Mouse (Mus musculus): ENCODE measurements at regions not wholly inside any gene's neighbourhood (a gene's known extent, or its start where the extent isn't known, plus 50 kb on each side); places are given as distances from the start of the nearest gene placed in this dataset.
"Not testable (repeated sequence)": the region's sequence is repeated elsewhere in the genome, so short reads cannot be mapped to it uniquely, and the experiment has no call there.

DNA sequence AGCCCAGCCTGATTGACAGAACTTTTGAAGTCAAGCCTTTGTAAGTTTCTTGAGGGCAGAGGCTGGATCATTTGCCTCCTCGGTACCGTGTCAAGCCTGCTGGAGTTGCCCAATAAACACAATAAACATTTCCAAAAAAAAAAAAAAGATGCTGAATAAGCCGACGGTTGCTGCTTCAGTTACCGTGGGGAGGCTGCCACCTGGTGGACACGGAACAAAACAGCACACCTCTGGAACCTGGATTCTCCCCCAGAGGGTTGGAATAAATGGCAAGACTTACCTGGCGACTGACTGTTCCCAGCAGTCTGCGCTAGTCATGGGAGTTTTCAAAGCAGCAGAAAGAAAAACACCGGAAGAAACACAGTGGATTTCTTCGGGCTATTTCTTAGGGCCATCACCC lies 136.3 kb upstream of the Adamts18 start:
- Histone ChIP-seq H3K4me1 (peaks cover 4% of the 10 kb centered on the region; the same call in 1 of the 2 replicates), H3K27ac (replicated peaks) (no peak overlapping the region), H3K36me3 (no peaks in the 10 kb centered on the region), H3K9me3 (no peaks in the 10 kb centered on the region), H3K9ac (replicated peaks) (no peak overlapping the region), H3K4me3 (no peak overlapping the region), H3K4me2 (replicated peaks) (no peak overlapping the region), H3K27me3 (no peaks in the 10 kb centered on the region)
- 14% methylated on average over 10 of the region's 10 CpGs for WGBS
- peak; percentile 51 for ATAC-seq (replicated peaks)

GRCm38 (mm10) chr8:113985471-113985870 lies 136.9 kb upstream of the Adamts18 start:
- Histone ChIP-seq H3K4me1 (peaks cover 4% of the 10 kb centered on the region; the same call in 1 of the 2 replicates), H3K27ac (replicated peaks) (no peak overlapping the region), H3K9me3 (no peaks in the 10 kb centered on the region), H3K4me3 (no peak overlapping the region), H3K36me3 (no peaks in the 10 kb centered on the region), H3K27me3 (no peaks in the 10 kb centered on the region), H3K9ac (replicated peaks) (no peak overlapping the region), H3K4me2 (replicated peaks) (no peak overlapping the region)
- 57% methylated on average over 11 of the region's 11 CpGs for WGBS
- ATAC-seq (replicated peaks), result no peak

- no peak overlapping the region for H3K4me3 ChIP-seq
- WGBS, result 84% methylated on average over 7 of the region's 7 CpGs
- no peak overlapping the region for H3K4me2 ChIP-seq (replicated peaks)
- no peak overlapping the region for H3K27ac ChIP-seq (replicated peaks)
- no peak overlapping the region for H3K9ac ChIP-seq (replicated peaks)
- H3K27me3 ChIP-seq, result no peaks in the 10 kb centered on the region
- peaks cover 4% of the 10 kb centered on the region; the same call in 1 of the 2 replicates for H3K4me1 ChIP-seq
- H3K36me3 ChIP-seq, result no peaks in the 10 kb centered on the region
- ATAC-seq (replicated peaks), result no peak
- H3K9me3 ChIP-seq, result no peaks in the 10 kb centered on the region
Measured at GRCm38 (mm10) chr8:113985948-113986347, 137.4 kb upstream of the Adamts18 start.

- Histone ChIP-seq H3K27me3 (no peaks in the 10 kb centered on the region), H3K4me3 (no peak overlapping the region), H3K36me3 (no peaks in the 10 kb centered on the region), H3K4me2 (replicated peaks) (no peak overlapping the region), H3K9me3 (no peaks in the 10 kb centered on the region), H3K27ac (replicated peaks) (no peak overlapping the region), H3K9ac (replicated peaks) (no peak overlapping the region), H3K4me1 (no peaks in the 10 kb centered on the region)
- 91% methylated on average over 9 of the region's 9 CpGs for WGBS
- ATAC-seq (replicated peaks), result no peak
Measured at GRCm38 (mm10) chr8:113990718-113991117, 142.2 kb upstream of the Adamts18 start.

GRCm38 (mm10) chr8:113998881-113999280 lies 134.5 kb upstream of the Nudt7 start:
- no peaks in the 10 kb centered on the region for H3K4me1 ChIP-seq
- H3K4me3 ChIP-seq, result no peak overlapping the region
- no peak overlapping the region for H3K9ac ChIP-seq (replicated peaks)
- H3K36me3 ChIP-seq, result no peaks in the 10 kb centered on the region
- H3K9me3 ChIP-seq, result no peaks in the 10 kb centered on the region
- H3K27ac ChIP-seq (replicated peaks), result no peak overlapping the region
- 77% methylated on average over 6 of the region's 6 CpGs for WGBS
- ATAC-seq (replicated peaks), result no peak
- H3K4me2 ChIP-seq (replicated peaks), result no peak overlapping the region
- no peaks in the 10 kb centered on the region for H3K27me3 ChIP-seq

DNA sequence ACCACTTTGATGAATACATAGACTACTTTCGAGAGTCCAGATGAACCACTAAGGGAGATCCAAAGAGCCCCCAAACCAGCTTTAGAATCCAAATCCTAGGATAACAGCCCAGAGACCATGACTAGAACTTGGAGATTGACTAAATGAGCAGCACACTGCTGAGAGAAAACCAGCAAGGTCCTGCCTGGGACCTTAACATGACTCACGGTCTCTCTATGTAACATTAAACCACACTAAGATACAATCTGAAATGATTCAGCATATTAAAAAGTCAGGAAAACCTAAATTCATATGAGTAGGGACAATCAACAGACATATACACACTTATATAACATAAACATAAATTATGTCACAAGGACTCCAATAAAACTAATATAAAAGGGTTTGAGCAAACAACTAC lies 131.7 kb upstream of the Nudt7 start:
- H3K4me3 ChIP-seq, result no peak overlapping the region
- H3K4me1 ChIP-seq, result no peaks in the 10 kb centered on the region
- no peak overlapping the region for H3K27ac ChIP-seq (replicated peaks)
- H3K4me2 ChIP-seq (replicated peaks), result no peak overlapping the region
- H3K9me3 ChIP-seq, result no peaks in the 10 kb centered on the region
- no peak overlapping the region for H3K9ac ChIP-seq (replicated peaks)
- ATAC-seq (replicated peaks), result no peak
- 93% methylated on average over 2 of the region's 2 CpGs for WGBS
- no peaks in the 10 kb centered on the region for H3K27me3 ChIP-seq
- H3K36me3 ChIP-seq, result no peaks in the 10 kb centered on the region

DNA sequence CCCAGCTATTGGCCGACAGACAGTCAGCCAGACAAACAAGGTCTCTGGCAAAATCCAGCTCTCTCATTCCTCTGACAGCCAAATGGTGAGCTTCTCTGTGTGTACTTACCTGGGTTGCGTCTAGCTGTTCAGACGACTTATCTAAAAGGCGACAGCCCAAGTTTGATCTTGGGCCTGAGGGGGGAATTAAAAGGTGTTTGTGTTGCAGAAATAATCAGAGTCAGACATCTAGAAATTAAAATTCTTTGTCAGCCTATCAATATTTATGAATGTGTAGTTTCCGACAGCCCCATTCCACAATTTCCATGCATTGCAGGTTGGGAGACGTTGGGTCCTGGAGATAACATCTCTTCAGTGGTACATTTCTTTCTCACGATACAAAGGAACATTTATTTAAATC lies 128.9 kb upstream of the Nudt7 start:
- Histone ChIP-seq H3K9me3 (no peaks in the 10 kb centered on the region), H3K9ac (replicated peaks) (no peak overlapping the region), H3K27ac (replicated peaks) (no peak overlapping the region), H3K4me2 (replicated peaks) (no peak overlapping the region), H3K4me1 (no peaks in the 10 kb centered on the region), H3K36me3 (no peaks in the 10 kb centered on the region), H3K4me3 (no peak overlapping the region), H3K27me3 (no peaks in the 10 kb centered on the region)
- WGBS, result 86% methylated on average over 7 of the region's 7 CpGs
- ATAC-seq (replicated peaks), result no peak

DNA sequence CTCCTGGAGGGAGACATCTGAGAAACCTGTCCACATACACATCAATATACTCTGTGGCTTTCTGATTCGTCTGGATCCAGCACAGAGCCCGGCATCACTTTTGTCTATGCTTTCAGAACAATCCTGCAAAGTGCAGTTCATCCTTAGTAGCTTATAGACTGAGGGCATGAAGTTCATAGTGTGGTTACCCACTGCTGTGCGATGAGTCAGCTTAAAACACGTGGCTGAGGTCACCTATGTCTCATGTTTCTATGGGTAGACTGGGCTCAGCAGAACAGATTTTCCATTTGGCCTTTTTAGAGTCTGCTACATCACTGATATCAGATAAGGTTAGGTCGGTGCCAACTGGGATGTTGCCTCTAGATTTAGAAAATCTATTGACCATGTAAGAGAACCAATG lies 126.8 kb upstream of the Nudt7 start:
- H3K27ac ChIP-seq (replicated peaks), result no peak overlapping the region
- H3K4me1 ChIP-seq, result no peaks in the 10 kb centered on the region
- no peak for ATAC-seq (replicated peaks)
- H3K27me3 ChIP-seq, result no peaks in the 10 kb centered on the region
- no peaks in the 10 kb centered on the region for H3K9me3 ChIP-seq
- WGBS, result 85% methylated on average over 5 of the region's 5 CpGs
- no peak overlapping the region for H3K4me2 ChIP-seq (replicated peaks)
- H3K36me3 ChIP-seq, result no peaks in the 10 kb centered on the region
- H3K9ac ChIP-seq (replicated peaks), result no peak overlapping the region
- no peak overlapping the region for H3K4me3 ChIP-seq

DNA sequence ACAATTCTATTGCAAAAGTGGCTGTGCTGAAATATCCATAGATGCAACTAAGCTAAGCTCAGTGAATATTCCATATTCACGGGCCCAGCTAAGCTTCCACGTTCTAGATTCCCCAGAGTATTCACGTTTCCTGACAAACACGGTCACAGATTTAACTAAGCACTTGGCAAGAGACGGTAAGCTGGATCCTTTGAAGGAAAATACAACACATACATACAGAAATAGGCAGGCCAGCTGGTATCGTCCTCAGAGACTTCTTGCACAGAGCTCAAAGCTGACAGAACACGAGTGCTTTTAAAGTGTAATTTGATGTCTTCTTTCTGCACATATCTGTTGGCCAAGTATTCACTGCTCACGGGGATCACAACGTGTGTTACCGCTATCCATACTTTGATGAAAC lies 126.3 kb upstream of the Nudt7 start:
- Histone ChIP-seq H3K4me2 (replicated peaks) (no peak overlapping the region), H3K4me3 (no peak overlapping the region), H3K9me3 (no peaks in the 10 kb centered on the region), H3K4me1 (no peaks in the 10 kb centered on the region), H3K27ac (replicated peaks) (no peak overlapping the region), H3K9ac (replicated peaks) (no peak overlapping the region), H3K27me3 (no peaks in the 10 kb centered on the region), H3K36me3 (no peaks in the 10 kb centered on the region)
- no peak for ATAC-seq (replicated peaks)
- 79% methylated on average over 10 of the region's 10 CpGs for WGBS

DNA sequence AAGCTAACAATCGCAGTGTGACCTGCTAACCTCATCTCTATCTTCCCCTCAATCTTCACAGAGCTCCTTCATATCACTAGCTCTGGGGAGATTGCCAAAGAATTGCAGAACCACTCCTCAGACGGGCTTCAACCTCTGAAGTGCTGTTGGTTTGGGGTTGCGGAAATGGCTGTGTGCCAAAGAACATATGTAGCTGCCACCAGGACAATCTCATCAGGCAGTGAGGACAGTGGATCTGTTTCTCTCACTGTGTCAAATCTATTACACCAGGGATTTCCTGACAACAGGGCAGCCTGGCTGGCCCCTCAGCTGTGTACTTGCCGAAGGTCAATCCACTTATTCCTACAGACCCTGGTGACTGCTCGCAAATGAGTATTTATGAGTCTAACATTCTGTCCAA lies 115.0 kb upstream of the Nudt7 start:
- H3K36me3 ChIP-seq, result no peaks in the 10 kb centered on the region
- 63% methylated on average over 5 of the region's 5 CpGs for WGBS

DNA sequence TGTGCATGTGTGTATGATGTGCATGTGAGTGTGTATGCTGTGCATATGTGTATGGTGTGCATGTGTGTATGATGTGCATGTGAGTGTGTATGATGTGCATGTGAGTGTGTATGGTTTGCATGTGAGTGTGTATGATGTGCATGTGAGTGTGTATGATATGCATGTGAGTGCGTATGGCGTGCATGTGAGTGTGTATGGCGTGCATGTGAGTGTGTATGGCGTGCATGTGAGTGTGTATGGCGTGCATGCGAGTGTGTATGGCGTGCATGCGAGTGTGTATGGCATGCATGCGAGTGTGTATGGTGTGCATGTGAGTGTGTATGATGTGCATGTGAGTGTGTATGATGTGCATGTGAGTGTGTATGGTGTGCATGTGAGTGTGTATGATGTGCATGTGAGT lies 103.2 kb upstream of the Nudt7 start:
- H3K9ac ChIP-seq (replicated peaks); H3K4me2 ChIP-seq (replicated peaks); H3K4me1 ChIP-seq; H3K36me3 ChIP-seq; ATAC-seq (replicated peaks); H3K27me3 ChIP-seq; H3K9me3 ChIP-seq; H3K4me3 ChIP-seq; H3K27ac ChIP-seq (replicated peaks): not testable (repeated sequence)
- 94% methylated on average over 9 of the region's 9 CpGs for WGBS

More for the DNA sequence above, 115.0 kb upstream of the Nudt7 start:
- Histone ChIP-seq H3K27ac (replicated peaks) (no peak overlapping the region), H3K27me3 (no peaks in the 10 kb centered on the region), H3K4me1 (no peaks in the 10 kb centered on the region), H3K9me3 (no peaks in the 10 kb centered on the region), H3K9ac (replicated peaks) (no peak overlapping the region), H3K4me3 (no peak overlapping the region), H3K4me2 (replicated peaks) (no peak overlapping the region)
- no peak for ATAC-seq (replicated peaks)

DNA sequence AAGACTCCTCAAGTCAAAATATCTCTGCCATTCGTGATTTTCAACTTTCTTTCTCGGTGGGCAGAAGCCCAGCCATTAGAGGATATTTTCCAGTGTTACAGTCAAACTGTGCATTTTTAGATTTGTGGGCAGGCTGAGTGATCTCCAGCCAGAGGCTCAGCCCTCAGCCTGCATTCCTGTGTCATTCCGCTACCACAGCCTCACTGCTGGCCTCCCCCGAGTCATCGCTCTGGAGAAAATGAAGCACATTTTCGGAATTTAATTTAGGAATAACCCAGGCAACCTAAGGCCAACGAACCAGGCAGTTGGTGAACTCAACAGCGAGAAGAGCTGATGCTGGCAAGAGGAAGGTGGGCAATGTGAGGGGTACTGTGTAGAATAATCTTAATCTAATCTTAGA lies 80.9 kb upstream of the Nudt7 start:
- no peaks in the 10 kb centered on the region for H3K27me3 ChIP-seq
- no peak overlapping the region for H3K4me2 ChIP-seq (replicated peaks)
- no peak for ATAC-seq (replicated peaks)
- H3K36me3 ChIP-seq, result no peaks in the 10 kb centered on the region
- H3K9me3 ChIP-seq, result no peaks in the 10 kb centered on the region
- no peak overlapping the region for H3K9ac ChIP-seq (replicated peaks)
- no peaks in the 10 kb centered on the region for H3K4me1 ChIP-seq
- WGBS, result 89% methylated on average over 8 of the region's 8 CpGs
- no peak overlapping the region for H3K4me3 ChIP-seq
- H3K27ac ChIP-seq (replicated peaks), result no peak overlapping the region

DNA sequence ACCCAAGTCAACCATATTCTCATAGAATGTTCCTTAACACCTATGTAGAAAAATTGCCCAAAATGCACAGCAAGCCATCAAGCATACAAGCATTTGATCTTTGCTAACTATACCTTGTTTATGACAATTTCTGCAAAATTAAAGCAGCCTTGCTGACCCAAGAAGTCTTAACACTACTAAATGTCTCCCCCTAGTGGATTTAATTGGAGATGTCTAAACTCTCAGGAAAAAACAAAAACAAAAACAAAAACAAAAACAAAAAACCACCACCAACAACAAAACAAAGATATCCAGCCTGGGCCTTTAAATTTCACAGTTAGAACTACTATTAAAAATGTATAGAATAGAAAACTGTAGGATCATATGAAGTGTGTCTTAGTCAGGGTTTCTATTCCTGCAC lies 69.8 kb upstream of the Nudt7 start:
- Histone ChIP-seq H3K27ac (replicated peaks) (no peak overlapping the region), H3K36me3 (no peaks in the 10 kb centered on the region), H3K4me1 (no peaks in the 10 kb centered on the region), H3K4me3 (no peak overlapping the region), H3K4me2 (replicated peaks) (no peak overlapping the region), H3K9ac (replicated peaks) (no peak overlapping the region), H3K27me3 (no peaks in the 10 kb centered on the region), H3K9me3 (no peaks in the 10 kb centered on the region)
- ATAC-seq (replicated peaks), result no peak

All from forebrain, embryonic 15.5 days (tissue).